ENCODE assay signal across 20 mouse cellular contexts in genomic region chr2:151533632-151534031, GRCm38 (mm10). TPM values are rescaled to one million over a fixed set of nuclear protein-coding genes. Genes with fewer than 3 reads are reported as not detected.
DNase-seq lines count a peak whose midpoint lies in the region; ATAC-seq lines count a peak whose summit lies in the region.
"Had no signal": no experiment of that assay in that cellular context is flagged by ENCODE, and none has a peak within 500 bp of the region (broad histone marks: within the 10 kb centered on the region; RNA-seq: fewer than 3 reads in every experiment).

No protein-coding gene starts in this region.

- no peak for DNase-seq in frontal cortex, postnatal 25 days (ENCODE audit: low spot score in 2 of 2)
- DNase-seq in right cerebral cortex, adult 18-20 months: peak; percentile 40
- DNase-seq in right cerebral cortex, postnatal 25 days: no peak
- DNase-seq in ovary, adult 18-20 months (ENCODE audit: low spot score): no peak
- no peak for DNase-seq in right cerebral cortex, postnatal 4 days
- no peak for DNase-seq in cerebellum, adult 18-20 months
- DNase-seq: cerebellum, adult 11-12 months; gastrocnemius, adult 2 months; kidney, adult 2 months; kidney, postnatal 14 days had no signal

- ATAC-seq in frontal cortex, adult (ENCODE audit: low TSS enrichment): peak; percentile 52; the same call in 1 of the 2 replicates
- peak; percentile 50 to 54 for ATAC-seq in hematopoietic stem cell, adult 5-6 weeks (replicated peaks in 1 of 2; ENCODE audit: insufficient read depth in 1 of 2, low FRiP score in 2 of 2, low TSS enrichment in 1 of 2, low read depth in 1 of 2, poor library complexity in 2 of 2, severe bottlenecking in 2 of 2)
- ATAC-seq: activated CD4-positive, CD25-positive, alpha-beta regulatory T cell, adult 4 months; forebrain, embryonic 14.5 days; Patski had no signal

RNA-seq across cellular contexts. Expression of gene Fkbp1a, which starts 8.7 kb away (rescaled TPM):
- 33.6 and 41.1 TPM in 2 replicates for total RNA-seq in hematopoietic stem cell, adult 5-6 weeks (2017)

RNA-seq across cellular contexts. Expression of gene Sdcbp2, which starts 38.8 kb away (rescaled TPM):
- 0.63 TPM in 1 of 2 replicates, not detected in the other for total RNA-seq in hematopoietic stem cell, adult 5-6 weeks (2017)
- total RNA-seq: midbrain, postnatal 0 days had no signal

RNA-seq across cellular contexts. Expression of gene Nsfl1c, which starts 39.6 kb away (rescaled TPM):
- 133 and 152 TPM in 2 replicates for total RNA-seq in hematopoietic stem cell, adult 5-6 weeks (2017)

RNA-seq across cellular contexts. Expression of gene 4921509C19Rik, which starts 57.7 kb away (rescaled TPM):
- not detected in 2 replicates for total RNA-seq in hematopoietic stem cell, adult 5-6 weeks (2017)
- total RNA-seq: adrenal gland, postnatal 4 days; CH12.LX; gastrocnemius, adult 2 months; heart, adult 18-20 months; left cerebral cortex, adult 2 months; midbrain, postnatal 0 days had no signal
